Mouse (Mus musculus): ENCODE measurements around the gene Dab1. TPM values are rescaled to one million over a fixed set of nuclear protein-coding genes. Genes with fewer than 3 reads are reported as not detected.

Gene Dab1
- total and polyA plus RNA-seq, 3 experiments = not detected

DNA sequence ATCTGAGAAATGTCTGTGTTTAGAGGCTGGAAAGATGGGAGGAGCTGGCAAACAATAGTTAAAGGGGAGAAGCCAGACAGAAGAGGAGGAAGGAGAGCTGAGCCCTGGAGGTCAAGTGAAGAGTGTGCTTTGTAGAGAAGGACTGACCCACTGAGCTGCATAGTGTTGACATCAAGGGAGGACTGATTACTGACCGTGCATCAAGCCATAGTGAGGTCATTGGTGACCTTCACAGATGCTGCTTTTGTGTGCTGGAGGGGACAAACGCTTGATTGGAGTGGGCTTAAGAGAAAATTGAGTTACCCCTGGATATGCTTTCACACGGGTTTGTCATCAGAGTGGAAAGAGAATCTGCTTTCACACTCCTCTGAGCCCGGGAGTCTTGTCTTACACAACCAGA lies 440.4 kb downstream of the Dab1 start:
- Histone ChIP-seq H3K9ac (ENCODE audit: control insufficient read depth, low read depth, low read length, poor library complexity, severe bottlenecking) (no peak overlapping the region), H3K9me3 (replicated peaks; ENCODE audit: insufficient read depth, low read length) (no peaks in the 10 kb centered on the region), H3K36me3 (ENCODE audit: control insufficient read depth in 1 of 2, insufficient read depth in 2 of 2, low read length in 2 of 2) (no peaks in the 10 kb centered on the region), H3K79me2 (ENCODE audit: control insufficient read depth, insufficient read depth, low read length, poor library complexity) (no peaks in the 10 kb centered on the region), H3K27ac (ENCODE audit: control insufficient read depth, low read depth, low read length) (no peak overlapping the region), H3K4me1 (ENCODE audit: control insufficient read depth in 1 of 2, insufficient read depth in 2 of 2, low read length in 2 of 2) (no peaks in the 10 kb centered on the region), H3K4me3 (ENCODE audit: control insufficient read depth in 1 of 2, insufficient read depth in 1 of 2, low read depth in 2 of 2, low read length in 2 of 2) (no peak overlapping the region), H3K27me3 (ENCODE audit: control insufficient read depth in 1 of 2, insufficient read depth in 2 of 2, low read length in 2 of 2) (no peaks in the 10 kb centered on the region)
- no peak for DNase-seq (ENCODE audit: low read depth, low spot score)
- TF ChIP-seq USF2 (IDR thresholded peaks at IDR 0.05; ENCODE audit: borderline replicate concordance in 1 of 2, insufficient read depth in 1 of 2, low read depth in 1 of 2, low read length in 2 of 2) (no peak), ZMIZ1 (IDR thresholded peaks at IDR 0.05; ENCODE audit: low read depth, low read length) (no peak), CTCF (IDR thresholded peaks at IDR 0.05 in 2 of 3, conservative IDR thresholded peaks at IDR 0.05 in 1 of 3; ENCODE audit: control insufficient read depth in 1 of 3, insufficient read depth in 1 of 3, low read depth in 2 of 3, low read length in 3 of 3, poor library complexity in 1 of 3, severe bottlenecking in 1 of 3) (no peak), USF1 (IDR thresholded peaks at IDR 0.05; ENCODE audit: low read depth, low read length) (no peak), UBTF (IDR thresholded peaks at IDR 0.05; ENCODE audit: borderline replicate concordance, insufficient read depth, low read depth, low read length) (no peak), ZKSCAN1 (IDR thresholded peaks at IDR 0.05; ENCODE audit: low read depth, low read length) (no peak), ELF1 (IDR thresholded peaks at IDR 0.05; ENCODE audit: low read depth, low read length) (no peak), BHLHE40 (IDR thresholded peaks at IDR 0.05; ENCODE audit: borderline replicate concordance, low read depth, low read length) (no peak), MYB (IDR thresholded peaks at IDR 0.05; ENCODE audit: low read depth, low read length) (no peak), MXI1 (IDR thresholded peaks at IDR 0.05; ENCODE audit: low read depth, low read length) (no peak), POLR2AphosphoS5 (IDR thresholded peaks at IDR 0.05; ENCODE audit: borderline replicate concordance, low read depth, low read length) (no peak), NELFE (IDR thresholded peaks at IDR 0.05; ENCODE audit: low read depth, low read length) (no peak), KAT2A (conservative IDR thresholded peaks at IDR 0.05; ENCODE audit: low read depth, low read length) (no peak)

DNA sequence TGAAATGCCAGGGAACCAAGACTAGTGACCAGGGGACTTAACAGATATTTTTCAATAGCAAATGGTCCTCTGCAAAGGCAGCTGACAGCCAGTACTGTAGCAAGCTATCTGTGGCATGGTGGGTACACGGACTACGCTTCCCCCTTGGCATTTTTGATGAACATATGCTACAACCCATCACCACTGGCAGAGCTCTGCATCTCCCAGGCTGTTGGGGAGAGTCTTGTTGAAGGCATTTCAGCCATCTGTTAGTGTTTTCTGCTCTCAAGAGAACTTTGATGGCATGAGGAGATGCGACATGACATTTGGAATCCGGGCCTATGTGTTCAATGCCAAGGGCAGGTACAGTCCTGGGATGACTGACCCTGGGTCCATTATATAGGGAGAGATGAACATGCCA lies 443.2 kb downstream of the Dab1 start:
- H3K4me3 ChIP-seq (ENCODE audit: control insufficient read depth in 1 of 2, insufficient read depth in 1 of 2, low read depth in 2 of 2, low read length in 2 of 2) = no peak overlapping the region
- no peaks in the 10 kb centered on the region for H3K4me1 ChIP-seq (ENCODE audit: control insufficient read depth in 1 of 2, insufficient read depth in 2 of 2, low read length in 2 of 2)
- no peak overlapping the region for H3K9ac ChIP-seq (ENCODE audit: control insufficient read depth, low read depth, low read length, poor library complexity, severe bottlenecking)
- no peaks in the 10 kb centered on the region for H3K36me3 ChIP-seq (ENCODE audit: control insufficient read depth in 1 of 2, insufficient read depth in 2 of 2, low read length in 2 of 2)
- no peaks in the 10 kb centered on the region for H3K9me3 ChIP-seq (replicated peaks; ENCODE audit: insufficient read depth, low read length)
- no peaks in the 10 kb centered on the region for H3K27me3 ChIP-seq (ENCODE audit: control insufficient read depth in 1 of 2, insufficient read depth in 2 of 2, low read length in 2 of 2)
- TF ChIP-seq ETS1 (IDR thresholded peaks at IDR 0.05; ENCODE audit: low read depth, low read length) (no peak), SIN3A (IDR thresholded peaks at IDR 0.05; ENCODE audit: low read length) (no peak), TCF12 (IDR thresholded peaks at IDR 0.05; ENCODE audit: low read depth, low read length) (no peak), USF1 (IDR thresholded peaks at IDR 0.05; ENCODE audit: low read depth, low read length) (no peak), UBTF (IDR thresholded peaks at IDR 0.05; ENCODE audit: borderline replicate concordance, insufficient read depth, low read depth, low read length) (no peak), SMC3 (IDR thresholded peaks at IDR 0.05; ENCODE audit: low read depth, low read length) (no peak), BHLHE40 (IDR thresholded peaks at IDR 0.05; ENCODE audit: borderline replicate concordance, low read depth, low read length) (no peak), GABPA (IDR thresholded peaks at IDR 0.05; ENCODE audit: low read depth, low read length) (no peak), MAZ (IDR thresholded peaks at IDR 0.05; ENCODE audit: low read depth, low read length) (no peak), ELF1 (IDR thresholded peaks at IDR 0.05; ENCODE audit: low read depth, low read length) (no peak), CHD1 (IDR thresholded peaks at IDR 0.05; ENCODE audit: low read depth, low read length) (no peak), HCFC1 (IDR thresholded peaks at IDR 0.05; ENCODE audit: low read depth, low read length) (no peak)
- DNase-seq (ENCODE audit: low read depth, low spot score) = no peak
- H3K79me2 ChIP-seq (ENCODE audit: control insufficient read depth, insufficient read depth, low read length, poor library complexity) = no peaks in the 10 kb centered on the region
- H3K27ac ChIP-seq (ENCODE audit: control insufficient read depth, low read depth, low read length) = no peak overlapping the region

Data from MEL (cell line).